Mouse (Mus musculus) cerebellum, adult 8-10 months (tissue): ENCODE data around the gene Ralb.

Source experiments
- DNase-seq: peaks from one replicate; pipeline ENCODE4 v3.0.0; 2022

The Ralb gene

GRCm38 (mm10) chr1:119504260-119505062 lies at the start of gene Ralb:
Gene Ralb (minus strand): TSS chr1:119504794.
- peak; percentile 95 for DNase-seq

DNA sequence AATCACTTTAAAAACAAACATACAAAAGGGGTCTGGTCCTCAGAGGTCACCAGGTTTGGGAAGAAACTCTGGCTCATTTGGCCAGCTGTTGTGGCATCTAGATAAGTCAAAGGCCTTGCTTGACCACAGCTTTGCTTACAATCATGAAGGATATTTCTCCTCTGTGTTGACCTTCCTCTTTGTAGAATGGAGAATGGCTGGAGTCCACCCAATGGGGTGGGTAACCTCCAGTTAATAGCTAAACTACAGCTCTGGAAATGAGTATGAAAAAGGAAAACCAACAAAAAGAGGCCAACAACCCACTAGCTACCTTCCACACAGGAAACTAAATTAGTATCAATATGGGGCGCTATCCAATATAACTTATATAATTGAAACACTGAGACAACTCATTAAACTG lies 47.1 kb upstream of the Ralb start:
- DNase-seq: no peak

- no peak for DNase-seq
Measured at GRCm38 (mm10) chr1:119550064-119550463, 45.5 kb upstream of the Ralb start.

GRCm38 (mm10) chr1:119549327-119549689 lies 44.7 kb upstream of the Ralb start:
- no peak for DNase-seq

DNA sequence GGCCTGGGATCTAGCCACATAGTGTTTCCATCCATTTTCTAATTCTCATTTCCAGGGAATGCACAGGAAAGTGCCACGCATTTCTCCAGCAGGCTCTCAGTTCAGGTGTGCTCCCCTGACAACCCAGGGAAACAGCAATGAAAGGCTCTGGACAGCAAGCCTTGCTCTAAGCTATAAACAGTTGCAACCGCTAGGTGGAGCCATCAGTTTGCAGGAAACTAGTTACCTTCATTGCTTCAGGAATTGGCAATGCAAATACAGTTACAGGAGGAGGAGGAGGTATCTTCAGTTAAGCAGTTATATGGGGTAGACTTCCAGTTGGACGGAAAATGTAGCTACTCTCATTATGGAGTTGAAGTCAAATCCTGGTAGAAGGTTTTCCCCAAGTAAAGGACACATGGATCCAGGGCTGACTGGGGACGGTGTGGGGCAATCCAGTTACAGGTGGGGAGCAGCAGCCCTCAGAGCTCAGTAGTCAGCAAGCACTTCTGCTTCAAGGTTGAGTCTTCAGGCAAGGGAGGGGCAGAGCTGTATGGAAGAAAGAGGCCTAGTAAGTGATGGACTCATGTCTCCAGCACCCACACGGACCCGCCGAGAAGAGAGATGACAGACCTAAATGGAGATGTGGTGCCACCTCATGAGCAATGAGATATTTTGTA lies 44.2 kb upstream of the Ralb start:
- DNase-seq: peak; percentile 76

DNA sequence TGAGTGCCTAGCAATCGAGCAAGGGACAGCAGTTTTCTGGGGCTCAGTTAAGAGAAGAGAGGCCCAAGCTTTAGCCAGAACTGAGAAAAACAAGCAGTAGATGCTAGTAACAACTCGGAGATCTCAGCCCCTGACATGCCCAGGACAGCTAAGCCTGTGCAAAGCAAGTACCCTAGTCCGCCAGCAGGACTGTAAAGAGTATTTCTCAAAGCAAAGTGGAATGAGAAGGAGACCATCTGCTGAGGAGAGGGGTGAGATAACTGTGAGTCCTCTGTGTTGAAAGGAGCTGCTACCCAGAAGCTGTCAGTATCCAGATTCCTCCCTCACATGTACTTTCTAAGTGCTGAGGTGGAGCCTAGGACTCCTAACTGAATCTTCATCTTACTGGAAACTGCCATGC lies 41.9 kb upstream of the Ralb start:
- DNase-seq: no peak

DNA sequence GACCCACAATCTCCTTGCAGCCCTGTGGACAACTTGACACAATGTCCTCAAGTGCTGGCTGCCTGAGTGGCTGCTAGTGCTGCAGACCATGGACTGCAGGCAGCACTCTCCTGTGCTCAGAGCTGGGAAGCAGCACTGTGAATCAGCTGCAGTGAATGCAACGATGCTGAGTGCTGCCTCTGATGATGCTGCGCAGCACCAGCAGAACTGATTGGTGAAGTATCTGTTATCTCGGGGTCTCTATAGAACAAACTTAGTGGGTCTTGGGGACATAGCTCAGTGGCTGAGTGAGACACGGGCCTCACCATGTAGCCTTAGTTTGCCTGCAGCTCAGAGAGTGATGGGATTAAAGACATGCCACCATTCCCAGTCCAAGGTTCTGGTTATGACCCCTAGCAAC lies 41.1 kb upstream of the Ralb start:
- DNase-seq: no peak

DNA sequence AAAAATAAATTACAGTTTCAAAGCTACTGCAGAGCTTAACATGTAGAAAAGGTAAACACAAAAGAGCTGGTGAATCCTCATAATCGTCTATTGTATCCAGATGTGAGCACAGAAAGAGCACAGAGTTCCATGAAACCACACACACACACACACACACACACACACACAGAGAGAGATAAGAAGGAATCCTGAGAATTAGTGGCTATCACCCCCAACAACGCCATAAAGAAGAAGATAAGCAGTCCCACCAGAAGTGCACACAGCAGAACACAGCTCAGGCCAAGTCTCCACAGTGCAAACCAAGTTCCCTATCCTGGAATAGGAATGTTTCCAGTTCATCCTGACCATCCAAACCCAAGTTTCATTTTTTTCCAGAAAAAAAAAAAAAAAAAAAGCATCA lies 40.6 kb upstream of the Ralb start:
- no peak for DNase-seq

GRCm38 (mm10) chr1:119544611-119545155 lies 40.1 kb upstream of the Ralb start:
- no peak for DNase-seq

- no peak for DNase-seq
Measured at GRCm38 (mm10) chr1:119543316-119543715, 38.7 kb upstream of the Ralb start.

DNA sequence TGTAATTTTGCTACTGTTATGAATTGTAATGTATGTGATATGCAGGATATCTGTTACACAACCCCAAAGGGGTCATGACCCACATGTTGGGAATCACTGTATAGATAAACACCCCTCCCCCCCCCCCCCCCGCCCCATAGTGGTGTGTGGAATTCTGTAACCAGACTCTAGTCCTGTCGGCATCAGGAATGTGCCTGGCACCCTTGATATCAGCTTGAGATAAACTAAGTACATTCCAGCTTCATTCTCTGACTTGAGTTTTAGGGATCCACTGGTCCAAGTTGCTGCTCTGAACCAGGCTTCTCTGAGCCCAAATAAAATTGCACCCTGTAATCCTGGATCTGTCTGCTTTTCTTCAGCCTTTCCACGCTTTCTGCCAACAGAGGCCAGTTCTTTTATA lies 37.0 kb upstream of the Ralb start:
- DNase-seq: no peak

GRCm38 (mm10) chr1:119540836-119541557 lies 36.4 kb upstream of the Ralb start:
- no peak for DNase-seq

GRCm38 (mm10) chr1:119539252-119539651 lies 34.7 kb upstream of the Ralb start:
- no peak for DNase-seq

GRCm38 (mm10) chr1:119537651-119538050 lies 33.1 kb upstream of the Ralb start:
- DNase-seq: no peak

DNA sequence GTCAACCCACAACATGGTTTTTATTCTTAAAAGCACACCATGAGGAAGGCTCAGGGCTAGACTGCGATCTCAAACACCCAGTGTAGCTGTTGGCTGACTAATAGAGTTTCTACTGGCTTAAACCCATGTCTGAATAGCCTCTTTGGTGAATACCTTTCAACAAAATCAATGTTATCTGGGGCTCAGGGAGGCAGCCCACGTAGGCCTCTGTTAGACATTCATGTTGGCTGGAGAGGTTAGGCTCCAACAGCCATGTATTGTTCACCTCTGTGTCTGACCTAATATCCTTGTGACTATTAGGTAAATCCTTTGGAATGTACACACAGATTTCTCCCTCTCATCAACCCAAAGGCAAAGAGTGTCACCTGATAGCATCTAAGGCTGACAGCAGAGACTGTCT lies 31.5 kb upstream of the Ralb start:
- DNase-seq: no peak

DNA sequence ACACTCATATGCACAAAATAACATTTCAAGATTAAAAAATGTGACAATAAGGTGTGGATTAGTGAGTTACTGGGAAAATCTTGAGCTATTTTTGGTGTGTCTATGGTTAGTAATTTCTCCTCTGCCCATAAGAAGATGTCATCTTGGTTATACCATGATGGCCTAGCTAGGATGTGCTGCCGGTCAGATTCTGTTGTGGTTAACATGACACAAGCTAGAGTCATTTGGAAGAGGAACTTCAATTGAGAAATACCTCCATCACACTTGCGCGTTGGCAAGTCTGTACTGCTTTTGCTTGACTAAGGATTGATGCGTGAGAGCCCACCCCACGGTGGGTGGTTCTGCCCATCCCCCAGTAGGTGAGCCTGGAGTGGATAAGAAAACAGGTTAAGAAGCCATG lies 29.7 kb upstream of the Ralb start:
- DNase-seq: no peak

DNA sequence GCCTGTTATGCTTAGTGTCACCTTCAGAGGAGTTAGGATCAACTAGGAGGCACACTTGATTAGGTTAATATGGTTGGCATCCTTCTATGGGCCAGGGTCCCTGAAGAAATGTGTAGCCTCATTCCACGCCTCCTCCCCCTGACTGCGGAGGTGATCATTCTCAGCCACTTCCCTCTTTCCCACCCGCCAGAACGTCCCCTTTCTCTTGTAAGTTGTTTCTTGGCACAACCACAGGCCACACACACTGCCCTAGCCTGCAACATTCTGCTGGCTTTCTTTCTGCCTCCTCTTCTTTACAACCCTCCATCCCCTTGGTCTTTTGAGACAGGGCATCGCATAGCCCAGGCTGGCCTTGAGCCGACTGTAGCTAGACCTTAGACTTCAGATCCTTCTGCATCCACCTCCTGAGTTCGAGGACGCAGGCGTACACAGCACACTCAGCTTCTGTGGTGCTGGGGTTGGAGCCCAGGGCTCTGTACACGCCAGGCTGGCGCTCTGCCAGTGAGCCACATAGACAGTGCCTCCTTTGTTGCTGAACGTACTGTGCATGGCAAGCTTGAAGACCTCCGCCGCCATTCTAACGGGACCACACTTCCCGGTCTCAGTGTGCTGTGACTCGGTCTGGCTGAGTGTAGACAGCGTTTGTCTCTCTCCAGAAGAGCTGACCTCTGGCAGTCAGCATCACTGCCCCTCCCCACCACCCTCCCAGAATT lies 28.7 kb upstream of the Ralb start:
- DNase-seq: no peak

- DNase-seq: no peak
Measured at GRCm38 (mm10) chr1:119532165-119532564, 27.6 kb upstream of the Ralb start.

GRCm38 (mm10) chr1:119530941-119531340 lies 26.3 kb upstream of the Ralb start:
- DNase-seq: no peak

- DNase-seq: peak; percentile 89
Measured at GRCm38 (mm10) chr1:119525689-119526591, 21.3 kb upstream of the Ralb start, which contains the start of gene Tmem185b. Gene Tmem185b (plus strand): TSS chr1:119526160.

DNA sequence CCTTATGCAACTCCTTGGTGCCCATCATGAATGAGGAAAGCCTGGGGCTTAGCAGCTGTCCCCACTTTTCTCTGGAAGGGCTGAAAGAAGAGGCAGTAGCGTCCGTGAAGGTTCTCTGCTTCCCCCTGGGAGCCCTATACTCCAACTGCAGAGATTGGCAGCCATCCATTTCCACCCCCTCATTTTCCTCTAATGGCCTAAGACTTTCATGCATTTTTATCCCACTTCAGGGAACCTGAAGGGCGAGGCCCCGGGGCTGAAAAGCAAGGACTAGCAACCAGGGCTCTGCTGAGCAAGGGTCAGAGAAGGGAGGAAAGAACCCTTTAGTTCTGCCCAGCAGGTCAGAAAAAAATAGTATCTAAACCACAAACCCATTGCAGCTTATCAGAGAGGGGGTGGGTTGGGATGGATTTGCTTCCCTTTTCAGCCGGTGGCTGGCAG lies 20.4 kb upstream of the Ralb start:
- DNase-seq: peak; percentile 33

GRCm38 (mm10) chr1:119523826-119524225 lies 19.2 kb upstream of the Ralb start:
- no peak for DNase-seq
